12 mouse cellular contexts compared by ENCODE assay signal in the genomic region with DNA sequence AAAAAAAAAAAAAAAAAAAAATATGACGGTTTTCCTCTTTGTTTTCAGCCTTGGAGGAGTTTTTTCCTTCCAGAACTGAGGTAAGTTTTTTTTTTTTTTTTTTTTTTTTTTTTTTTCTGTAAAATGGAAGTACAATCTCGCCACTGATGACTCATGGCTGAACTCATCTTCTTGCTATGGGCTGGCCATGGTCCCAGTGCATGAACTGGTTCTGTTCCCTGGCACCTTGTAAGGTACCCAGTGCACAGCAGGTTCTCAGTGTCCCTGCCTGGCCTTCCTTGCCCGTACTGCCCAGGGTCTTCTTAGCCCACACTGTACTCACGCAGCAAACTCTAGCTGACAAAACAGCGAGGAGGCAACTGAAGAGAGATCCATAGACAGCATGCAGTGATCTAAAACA.
DNase-seq lines count a peak whose midpoint lies in the region; ATAC-seq and TF ChIP-seq lines count a peak whose summit lies in the region.
"Had no signal": no experiment of that assay in that cellular context is flagged by ENCODE, and none has a peak within 500 bp of the region (broad histone marks: within the 10 kb centered on the region; RNA-seq: fewer than 3 reads in every experiment).

No protein-coding gene starts in this region.

- no peak overlapping the region for H3K27ac ChIP-seq in hindbrain, postnatal 0 days
- H3K27ac ChIP-seq: heart, embryonic 13.5 days; hindbrain, embryonic 14.5 days; limb, embryonic 13.5 days; midbrain, embryonic 10.5 days had no signal

- H3K9ac ChIP-seq in hindbrain, postnatal 0 days (replicated peaks; ENCODE audit: low read length), result no peak overlapping the region
- H3K9ac ChIP-seq: heart, embryonic 13.5 days; hindbrain, embryonic 14.5 days; limb, embryonic 13.5 days; lung, embryonic 14.5 days had no signal

- WGBS in hindbrain, postnatal 0 days, result 87% methylated on average over 5 of the region's 5 CpGs

- no peaks in the 10 kb centered on the region for H3K27me3 ChIP-seq in hindbrain, postnatal 0 days (ENCODE audit: insufficient read depth, low read length)
- H3K27me3 ChIP-seq: heart, embryonic 13.5 days; limb, embryonic 13.5 days had no signal

- TF ChIP-seq CTCF in hindbrain, postnatal 0 days (IDR thresholded peaks at IDR 0.05; ENCODE audit: low read depth), result no peak

- H3K4me3 ChIP-seq in hindbrain, postnatal 0 days (ENCODE audit: low read length), result no peak overlapping the region
- H3K4me3 ChIP-seq: heart, embryonic 13.5 days; limb, embryonic 13.5 days; midbrain, embryonic 10.5 days had no signal

- ATAC-seq in hindbrain, postnatal 0 days, result no peak

- no peaks in the 10 kb centered on the region for H3K9me3 ChIP-seq in hindbrain, postnatal 0 days (ENCODE audit: low read length)
- H3K9me3 ChIP-seq: heart, embryonic 13.5 days; limb, embryonic 13.5 days; midbrain, embryonic 10.5 days had no signal

- no peak overlapping the region for H3K4me2 ChIP-seq in hindbrain, postnatal 0 days (ENCODE audit: low read depth, low read length)
- H3K4me2 ChIP-seq: heart, embryonic 13.5 days; hindbrain, embryonic 14.5 days; limb, embryonic 13.5 days; lung, embryonic 14.5 days had no signal

- no peaks in the 10 kb centered on the region for H3K36me3 ChIP-seq in hindbrain, postnatal 0 days (ENCODE audit: insufficient read depth, low read length)
- H3K36me3 ChIP-seq: heart, embryonic 13.5 days; limb, embryonic 13.5 days; midbrain, embryonic 10.5 days had no signal

- peak; percentile 34 for DNase-seq in urinary bladder, adult 2 months (ENCODE audit: low spot score)
- no peak for DNase-seq in urinary bladder, postnatal 4 days (ENCODE audit: low spot score in 2 of 2)
- peak; percentile 8 for DNase-seq in adrenal gland, postnatal 14 days
- DNase-seq in cerebellum, postnatal 36 days, result peak; percentile 64 to 68
- DNase-seq in left cerebral cortex, postnatal 25 days (ENCODE audit: low spot score in 2 of 2), result no peak
- DNase-seq in hindbrain, postnatal 0 days (ENCODE audit: low spot score), result no peak
- DNase-seq in frontal cortex, postnatal 36 days (ENCODE audit: low spot score in 2 of 2), result no peak
- DNase-seq: lung, embryonic 14.5 days had no signal

- intact Hi-C loops in left cerebral cortex, postnatal 25 days (cut with DNase I), result no loop called here

- H3K4me1 ChIP-seq in hindbrain, postnatal 0 days (ENCODE audit: insufficient read depth, low read length), result no peaks in the 10 kb centered on the region
- H3K4me1 ChIP-seq: heart, embryonic 13.5 days; limb, embryonic 13.5 days had no signal

Comparison
In these comparisons a context has a peak if more than half of its experiments do, and no peak if none do; other contexts are left out.
1. DNase-seq: peak in urinary bladder, adult 2 months (single experiment), adrenal gland, postnatal 14 days (single experiment) and cerebellum, postnatal 36 days (2 of 2); none in urinary bladder, postnatal 4 days (0 of 2), left cerebral cortex, postnatal 25 days (0 of 2), hindbrain, postnatal 0 days (single experiment) and frontal cortex, postnatal 36 days (0 of 2).